Mouse (Mus musculus) naive thymus-derived CD4-positive, alpha-beta T cell, adult 2 months (primary cell): ENCODE data around the gene Strn.
"Not testable (repeated sequence)": the region's sequence is repeated elsewhere in the genome, so short reads cannot be mapped to it uniquely, and the experiment has no call there.

Source experiments
- DNase-seq: peaks from one replicate; pipeline ENCODE4 v3.0.0-alpha.2; 2011; ENCODE audit warnings: low read depth

Strn gene

GRCm38 (mm10) chr17:78710258-78710657, 26.7 kb downstream of the Strn start:
- DNase-seq, result no peak

- no peak for DNase-seq
Observed at GRCm38 (mm10) chr17:78708422-78708821, 28.6 kb downstream of the Strn start.

- DNase-seq, result no peak
Observed at GRCm38 (mm10) chr17:78702988-78703387, 34.0 kb downstream of the Strn start.

- no peak for DNase-seq
Observed at GRCm38 (mm10) chr17:78698965-78699364, 38.0 kb downstream of the Strn start.

- no peak for DNase-seq
Observed at GRCm38 (mm10) chr17:78697462-78697861, 39.5 kb downstream of the Strn start.

- DNase-seq, result no peak
Observed at GRCm38 (mm10) chr17:78696922-78697321, 40.1 kb downstream of the Strn start.

GRCm38 (mm10) chr17:78689231-78689630, 47.8 kb downstream of the Strn start:
- not testable (repeated sequence) for DNase-seq

GRCm38 (mm10) chr17:78687971-78688370, 49.0 kb downstream of the Strn start:
- no peak for DNase-seq

GRCm38 (mm10) chr17:78685004-78685403, 52.0 kb downstream of the Strn start:
- DNase-seq, result no peak

GRCm38 (mm10) chr17:78682351-78682750, 54.6 kb downstream of the Strn start:
- no peak for DNase-seq

GRCm38 (mm10) chr17:78679503-78679902, 57.5 kb downstream of the Strn start:
- no peak for DNase-seq

- DNase-seq, result no peak
Observed at GRCm38 (mm10) chr17:78676813-78677212, 60.2 kb downstream of the Strn start.

GRCm38 (mm10) chr17:78664962-78665545, 71.9 kb downstream of the Strn start:
- no peak for DNase-seq

- no peak for DNase-seq
Observed at GRCm38 (mm10) chr17:78654841-78655240, 82.2 kb downstream of the Strn start.

GRCm38 (mm10) chr17:78643853-78644475, 93.0 kb downstream of the Strn start:
- DNase-seq, result no peak

GRCm38 (mm10) chr17:78642259-78642658, 94.7 kb downstream of the Strn start:
- no peak for DNase-seq

GRCm38 (mm10) chr17:78640387-78640786, 96.6 kb downstream of the Strn start:
- DNase-seq, result no peak

GRCm38 (mm10) chr17:78639099-78639498, 97.9 kb downstream of the Strn start:
- no peak for DNase-seq

GRCm38 (mm10) chr17:78637140-78637539, 99.9 kb downstream of the Strn start:
- DNase-seq, result no peak

- DNase-seq, result no peak
Observed at GRCm38 (mm10) chr17:78635616-78636015, 101.4 kb downstream of the Strn start.

- DNase-seq, result no peak
Observed at GRCm38 (mm10) chr17:78624941-78625340, 112.1 kb downstream of the Strn start.

GRCm38 (mm10) chr17:78621863-78622262, 115.1 kb downstream of the Strn start:
- no peak for DNase-seq

- DNase-seq, result no peak
Observed at GRCm38 (mm10) chr17:78620740-78621139, 116.3 kb downstream of the Strn start.

GRCm38 (mm10) chr17:78619981-78620380, 117.0 kb downstream of the Strn start:
- no peak for DNase-seq
